Mouse (Mus musculus): ENCODE measurements around the gene Hp1bp3. TPM values are rescaled to one million over a fixed set of nuclear protein-coding genes. Genes with fewer than 3 reads are reported as not detected.

Gene Hp1bp3
- 171 and 179 TPM in 2 replicates for polyA plus RNA-seq (2012; rRNA removed)

DNA sequence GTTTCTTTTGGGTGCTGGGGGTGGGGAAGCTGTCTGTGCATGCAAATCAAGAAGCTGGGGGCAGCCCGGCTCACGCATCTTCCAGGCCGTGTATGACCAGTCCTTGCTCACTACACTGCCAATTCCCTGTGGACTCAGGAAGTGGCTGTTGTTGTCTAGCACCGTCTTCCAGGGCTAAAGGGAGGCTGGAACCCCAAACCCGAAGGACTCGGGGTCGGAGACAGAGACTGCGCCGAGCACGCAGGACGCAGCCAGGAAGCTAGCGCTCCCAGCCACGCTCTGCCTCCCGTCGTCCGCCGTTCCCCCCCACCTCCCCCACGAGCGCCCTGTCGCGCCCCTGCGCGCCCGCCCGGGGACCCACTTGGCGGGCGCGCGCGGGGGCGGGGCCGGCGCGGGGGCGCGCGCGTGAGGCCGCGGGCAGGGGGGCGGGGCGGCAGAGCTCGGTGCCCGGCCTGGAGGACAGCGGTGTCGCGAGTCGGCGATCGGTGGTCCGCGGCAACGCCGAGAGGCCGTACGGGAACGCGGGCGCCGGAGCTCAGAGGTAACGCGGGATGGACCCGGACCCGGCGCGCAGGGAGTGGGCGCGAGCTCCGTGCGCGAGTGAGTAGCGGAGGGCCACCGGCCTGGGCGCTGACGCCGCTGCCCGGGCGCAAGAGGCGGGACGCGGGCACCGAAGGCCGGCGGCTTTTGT, at the start of gene Hp1bp3:
Hp1bp3 (plus strand) TSS at position 97 of the 691 bp plus-strand sequence.
- peak in 1 of 2 experiments; percentile 74 for DNase-seq (ENCODE audit: extremely low spot score in 1 of 2, low spot score in 1 of 2)

DNA sequence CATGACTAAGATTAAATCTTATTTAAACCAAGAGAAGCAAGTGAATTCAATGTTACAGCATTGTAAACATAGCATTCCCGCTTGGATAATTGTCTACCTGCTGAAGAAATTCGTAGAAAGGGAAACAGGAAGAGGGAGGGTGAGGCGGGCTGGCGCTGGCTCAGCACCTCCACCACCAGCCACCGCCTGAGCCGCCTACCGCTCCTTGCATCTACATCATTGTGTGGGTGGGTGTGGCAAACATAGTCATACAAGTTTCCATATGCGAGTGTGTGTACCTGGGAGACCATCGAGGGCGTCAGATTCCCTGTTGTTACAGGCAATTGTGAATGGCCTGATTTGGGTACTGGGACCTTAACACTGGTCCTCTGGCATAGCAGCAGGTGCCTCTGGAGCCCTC, 49.6 kb upstream of the Hp1bp3 start:
- DNase-seq (ENCODE audit: extremely low spot score in 1 of 2, low spot score in 1 of 2), result peak; percentile 34 to 68

DNA sequence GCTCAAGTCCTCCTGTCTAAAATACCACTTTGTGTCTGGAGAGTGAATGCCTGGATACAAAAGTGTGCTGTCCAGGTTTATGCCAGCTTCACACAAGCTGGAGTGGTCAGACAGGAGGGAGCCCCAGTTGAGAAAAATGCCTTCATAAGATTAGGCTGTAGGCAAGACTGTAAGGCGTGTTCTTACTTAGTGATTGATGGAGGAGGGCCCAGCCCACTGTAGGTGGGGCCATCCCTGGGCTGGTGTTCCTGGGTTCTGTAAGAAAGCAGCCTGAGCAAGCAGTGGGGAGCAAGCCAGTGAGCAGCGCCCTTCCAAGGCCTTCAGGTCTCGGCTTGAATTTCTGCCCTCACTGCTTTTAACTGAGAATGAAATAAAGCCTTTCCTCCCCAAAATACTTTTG, 47.9 kb upstream of the Hp1bp3 start:
- no peak for DNase-seq (ENCODE audit: extremely low spot score in 1 of 2, low spot score in 1 of 2)

DNA sequence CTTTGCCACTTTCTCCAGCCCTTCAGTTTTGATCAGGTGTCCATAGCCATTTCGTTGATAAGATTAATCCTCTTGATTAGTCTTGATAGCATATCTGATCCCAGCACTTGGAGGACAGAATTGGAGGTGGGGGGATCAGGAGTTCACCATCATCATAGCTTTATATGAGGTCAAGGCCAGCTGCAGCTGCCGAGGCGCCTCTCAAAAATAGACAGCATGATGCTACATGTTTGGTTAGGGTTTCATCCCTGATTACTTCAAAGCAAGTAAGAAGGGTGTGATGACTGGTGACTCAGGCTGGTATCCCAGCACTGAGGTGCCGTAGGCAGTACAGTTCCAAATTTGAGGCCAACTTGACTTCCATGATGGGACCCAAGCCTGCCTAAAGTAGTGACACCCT, 46.7 kb upstream of the Hp1bp3 start:
- no peak for DNase-seq (ENCODE audit: extremely low spot score in 1 of 2, low spot score in 1 of 2)

DNA sequence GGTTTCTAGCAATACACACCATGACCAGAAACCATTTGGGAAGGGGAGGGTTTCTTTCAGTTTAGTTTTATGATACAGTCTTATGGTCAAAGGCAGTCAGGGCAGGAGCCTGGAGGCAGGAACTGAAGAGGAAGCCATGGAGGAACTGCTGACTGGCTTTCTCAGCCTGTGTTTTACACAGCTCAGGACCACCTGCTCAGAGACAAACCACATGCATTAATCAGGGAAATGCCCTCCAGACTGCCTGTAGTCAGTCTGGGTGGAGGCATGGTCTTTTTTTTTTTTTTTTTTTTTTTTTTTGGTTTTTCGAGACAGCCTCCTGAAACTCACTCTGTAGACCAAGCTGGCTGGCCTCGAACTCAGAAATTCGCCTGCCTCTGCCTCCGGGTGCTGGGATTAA, 43.4 kb upstream of the Hp1bp3 start:
- no peak for DNase-seq (ENCODE audit: extremely low spot score in 1 of 2, low spot score in 1 of 2)

DNA sequence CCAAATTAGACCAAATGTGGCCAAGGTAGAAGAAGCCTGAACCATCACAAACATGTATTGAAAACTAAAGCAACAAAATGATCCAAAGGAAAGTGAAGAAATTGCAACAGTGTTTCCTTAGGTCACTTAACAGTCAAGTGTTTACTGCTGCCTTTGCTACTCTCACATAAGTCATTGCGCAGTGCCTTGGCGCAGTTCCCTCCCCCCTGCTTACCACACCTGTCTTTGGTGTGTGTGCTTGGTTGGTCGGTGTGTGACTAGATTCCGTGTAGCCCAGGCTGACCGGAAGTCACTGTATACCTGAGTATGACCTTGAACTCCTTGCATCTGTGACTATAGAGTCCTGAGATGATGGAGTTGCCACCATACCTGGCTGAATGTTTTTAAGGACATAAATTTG, 36.7 kb upstream of the Hp1bp3 start:
- DNase-seq (ENCODE audit: extremely low spot score in 1 of 2, low spot score in 1 of 2), result no peak

DNA sequence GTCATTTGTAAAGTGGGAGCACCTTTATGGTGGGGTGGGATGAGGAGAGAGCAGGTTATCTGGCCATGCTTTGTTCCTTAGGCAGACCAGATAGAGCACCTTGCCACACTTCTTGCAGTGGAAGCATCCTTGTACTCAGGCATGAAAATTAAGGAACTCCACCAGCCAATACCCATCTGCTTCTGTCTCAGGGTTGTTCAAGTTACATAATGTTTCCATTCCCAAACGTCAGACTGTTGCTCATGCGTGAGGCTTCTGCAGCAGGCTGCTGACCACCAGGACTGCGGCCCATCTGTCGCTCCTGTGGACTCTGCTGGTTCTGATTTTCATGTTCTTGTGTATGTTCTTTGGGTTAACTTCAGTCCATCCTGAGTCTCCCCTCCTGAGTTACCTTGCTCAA, 35.4 kb upstream of the Hp1bp3 start:
- peak in 1 of 2 experiments; percentile 33 for DNase-seq (ENCODE audit: extremely low spot score in 1 of 2, low spot score in 1 of 2)

DNA sequence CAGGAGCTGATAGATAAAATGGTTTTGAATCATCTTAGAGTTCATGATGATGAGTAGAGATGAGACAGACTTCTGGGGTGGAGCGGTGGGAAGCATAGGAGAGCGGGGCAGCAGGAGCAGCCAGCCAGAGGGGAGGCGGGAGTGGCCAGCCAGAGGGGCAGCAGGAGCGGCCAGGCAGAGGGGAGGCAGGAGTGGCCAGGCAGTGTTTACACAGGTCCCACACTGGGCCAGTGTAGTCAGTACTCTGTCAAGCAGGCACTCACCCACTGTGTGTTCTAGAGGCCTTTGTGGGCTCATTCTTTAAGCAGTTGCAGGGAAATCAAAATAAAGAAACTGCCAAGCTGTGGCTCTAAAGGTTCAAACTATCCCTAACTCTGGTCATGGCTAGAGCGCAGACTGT, 32.0 kb upstream of the Hp1bp3 start:
- DNase-seq (ENCODE audit: extremely low spot score in 1 of 2, low spot score in 1 of 2), result no peak

DNA sequence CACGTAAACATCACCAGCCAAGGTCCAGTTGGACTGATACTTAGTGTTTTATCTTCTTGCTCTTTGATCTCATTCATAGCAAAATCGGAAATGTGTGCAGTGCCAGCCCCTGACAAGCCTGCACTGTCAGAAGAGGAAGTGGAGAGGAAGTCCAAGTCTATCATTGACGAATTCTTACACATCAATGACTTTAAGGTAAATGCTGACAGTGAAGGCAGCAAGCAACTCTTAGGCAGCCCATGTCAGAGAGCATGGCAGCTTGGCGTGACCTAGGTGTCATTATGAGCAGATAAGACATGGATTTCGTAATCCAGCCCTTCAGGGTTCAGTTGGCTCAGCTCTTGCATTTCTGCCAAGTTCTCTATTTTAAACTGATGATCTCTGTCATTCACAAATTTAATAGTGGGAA, 31.5 kb upstream of the Hp1bp3 start:
- DNase-seq (ENCODE audit: extremely low spot score in 1 of 2, low spot score in 1 of 2), result no peak

DNA sequence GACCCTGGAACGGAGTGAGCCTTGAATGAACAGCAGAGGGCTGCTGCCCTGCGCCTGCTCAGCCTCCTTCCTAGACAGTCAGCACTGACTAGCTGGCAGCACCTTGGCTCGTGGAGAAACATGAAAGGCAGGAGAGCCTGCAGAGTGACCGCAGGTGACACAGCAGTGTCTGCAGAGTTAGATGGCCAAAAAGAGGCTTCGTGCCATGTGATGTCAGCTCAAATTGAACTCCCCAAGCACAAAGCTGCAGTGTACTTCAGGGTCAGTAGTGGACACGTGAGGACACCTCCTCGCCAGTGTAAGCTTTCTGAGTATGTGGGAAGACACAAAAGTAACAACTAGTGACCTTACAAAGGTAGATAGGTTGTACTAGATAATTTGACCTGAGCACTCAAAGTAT, 30.1 kb upstream of the Hp1bp3 start:
- no peak for DNase-seq (ENCODE audit: extremely low spot score in 1 of 2, low spot score in 1 of 2)

DNA sequence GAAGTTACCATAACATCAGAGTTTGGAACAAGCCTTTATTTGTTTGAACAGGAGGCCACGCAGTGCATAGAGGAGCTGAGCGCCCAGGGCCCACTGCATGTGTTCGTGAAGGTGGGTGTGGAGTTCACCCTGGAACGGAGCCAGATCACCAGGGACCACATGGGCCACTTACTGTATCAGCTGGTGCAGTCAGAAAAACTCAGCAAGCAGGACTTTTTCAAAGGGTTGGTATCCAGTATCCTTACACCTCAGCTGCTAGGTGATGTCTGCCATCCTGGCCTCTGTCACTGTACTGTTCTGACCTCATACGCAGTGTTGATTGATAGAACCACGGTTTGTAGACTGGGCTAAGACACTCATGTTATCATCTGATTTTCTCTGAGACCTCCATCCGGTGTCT, 28.1 kb upstream of the Hp1bp3 start:
- DNase-seq (ENCODE audit: extremely low spot score in 1 of 2, low spot score in 1 of 2), result no peak

DNA sequence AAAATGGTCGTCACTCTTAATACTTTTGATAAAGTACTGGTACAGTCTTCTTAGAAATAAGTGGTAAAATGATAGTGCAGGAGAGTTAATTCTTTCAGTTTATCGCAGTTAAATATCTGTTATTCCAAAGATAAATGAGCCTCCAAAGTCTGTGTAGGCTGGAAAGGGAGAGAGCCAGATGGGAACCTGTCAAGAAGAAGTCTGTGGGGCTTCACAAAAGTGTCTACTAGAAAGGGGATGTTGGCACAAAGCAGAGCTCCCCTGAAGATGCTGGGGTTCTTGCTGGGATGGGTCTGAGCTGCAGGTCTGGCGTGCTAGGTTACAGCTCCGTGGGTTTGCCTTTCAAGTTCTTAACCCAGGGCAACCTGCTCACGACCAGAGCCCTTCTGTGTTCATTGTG, 23.5 kb upstream of the Hp1bp3 start:
- DNase-seq (ENCODE audit: extremely low spot score in 1 of 2, low spot score in 1 of 2), result peak in 1 of 2 experiments; percentile 42

DNA sequence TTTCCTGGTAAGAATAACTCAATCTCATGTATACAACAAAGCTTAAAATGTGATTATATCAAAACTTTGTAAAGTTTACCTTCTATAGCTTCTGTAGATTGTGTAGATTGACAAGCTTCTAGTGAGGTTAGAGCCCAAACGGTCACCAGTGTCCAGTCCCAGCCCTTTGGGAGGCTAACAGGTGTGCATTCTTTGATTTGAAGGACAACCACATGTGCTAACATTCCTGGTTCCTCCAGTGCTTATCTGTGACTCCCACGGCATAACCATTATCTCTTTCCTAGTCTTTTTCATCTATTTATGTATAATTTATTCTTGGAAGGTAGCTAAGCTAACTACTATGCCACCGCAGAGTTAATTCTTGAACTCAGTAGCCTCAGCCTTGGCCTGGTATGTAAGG, 15.3 kb upstream of the Hp1bp3 start:
- no peak for DNase-seq (ENCODE audit: extremely low spot score in 1 of 2, low spot score in 1 of 2)

DNA sequence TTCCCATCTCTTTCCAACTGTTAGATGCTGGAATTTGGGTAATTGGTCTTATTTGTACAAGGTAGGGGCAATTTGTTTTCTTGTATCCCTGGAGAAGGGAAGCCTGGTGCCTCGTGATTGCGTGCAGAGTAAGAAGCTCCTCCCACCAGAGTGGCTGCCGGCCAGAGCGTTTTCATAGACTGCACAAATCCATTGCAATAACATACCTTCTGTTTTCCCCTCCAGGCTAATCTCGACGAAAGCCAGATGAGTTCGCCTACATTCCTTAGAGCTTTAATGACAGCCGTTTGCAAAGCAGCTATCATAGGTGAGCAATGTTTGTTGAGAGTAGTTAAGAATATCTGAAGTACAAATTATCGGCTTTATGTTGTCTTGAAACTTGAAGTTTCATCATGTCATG, 14.4 kb upstream of the Hp1bp3 start:
- DNase-seq (ENCODE audit: extremely low spot score in 1 of 2, low spot score in 1 of 2), result no peak

DNA sequence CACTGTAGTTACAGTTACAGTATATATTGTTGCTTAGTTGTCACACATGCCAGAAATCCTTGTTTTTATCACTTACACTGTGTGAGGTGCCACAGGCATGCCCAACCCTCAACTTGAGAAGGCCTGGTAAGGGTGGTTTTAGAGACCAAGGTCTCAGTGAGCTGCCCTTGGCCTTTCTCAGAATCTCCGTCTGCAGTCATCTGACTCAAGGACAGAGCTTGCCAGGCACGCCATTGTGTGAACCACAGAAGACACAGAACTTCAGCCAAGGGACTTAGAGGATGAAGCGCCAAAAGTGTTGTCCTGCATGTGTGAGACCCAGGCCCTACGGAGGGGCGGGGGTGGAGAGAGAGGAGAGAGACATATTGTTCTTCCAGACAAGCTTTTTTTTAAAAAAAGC, 6.0 kb upstream of the Hp1bp3 start:
- no peak for DNase-seq (ENCODE audit: extremely low spot score in 1 of 2, low spot score in 1 of 2)

DNA sequence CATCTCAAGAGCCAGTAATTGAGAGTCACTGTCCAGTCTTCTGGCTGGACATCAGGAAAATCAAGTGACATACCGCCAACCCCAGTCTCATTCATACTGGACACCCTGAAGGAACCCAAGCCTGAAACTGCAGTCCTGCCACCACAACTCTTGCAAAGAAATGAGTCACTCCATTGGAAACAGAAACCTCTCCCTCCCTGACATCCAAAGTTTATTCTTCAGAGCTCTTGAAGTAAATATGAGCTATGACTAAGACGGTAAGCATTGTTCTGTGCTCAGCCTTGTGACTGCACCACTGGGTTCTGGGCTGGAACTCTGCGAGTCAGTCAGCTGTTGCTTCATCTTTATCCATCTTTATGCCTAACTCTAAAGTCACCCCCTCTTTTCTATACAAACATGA, 2.2 kb upstream of the Hp1bp3 start:
- DNase-seq (ENCODE audit: extremely low spot score in 1 of 2, low spot score in 1 of 2), result no peak

DNA sequence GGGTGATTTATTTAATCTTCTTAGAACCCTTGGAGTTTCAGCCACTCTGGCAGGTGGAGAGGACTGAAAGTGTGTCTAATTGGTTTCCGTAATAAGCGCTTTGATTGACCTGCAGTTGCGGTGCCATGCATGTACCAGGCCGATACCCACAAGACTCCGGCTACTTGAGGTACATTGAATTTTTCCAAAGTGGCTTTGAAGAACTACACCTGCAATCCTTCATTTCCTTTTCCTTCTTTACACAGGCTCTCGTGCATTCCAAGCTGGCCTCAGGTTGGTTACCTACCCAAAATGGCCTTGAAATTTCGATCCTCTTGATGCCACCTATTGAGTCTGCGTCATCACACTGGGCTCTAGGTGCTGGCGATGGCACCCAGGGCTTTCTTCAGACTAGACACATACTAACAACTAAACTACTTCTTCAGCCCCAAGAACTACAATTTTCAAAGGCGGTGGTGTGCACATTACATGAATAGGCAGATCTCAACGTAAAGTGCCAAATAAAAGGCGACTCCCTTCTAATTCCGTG, 361 bp upstream of the Hp1bp3 start:
- no peak for DNase-seq (ENCODE audit: extremely low spot score in 1 of 2, low spot score in 1 of 2)

DNA sequence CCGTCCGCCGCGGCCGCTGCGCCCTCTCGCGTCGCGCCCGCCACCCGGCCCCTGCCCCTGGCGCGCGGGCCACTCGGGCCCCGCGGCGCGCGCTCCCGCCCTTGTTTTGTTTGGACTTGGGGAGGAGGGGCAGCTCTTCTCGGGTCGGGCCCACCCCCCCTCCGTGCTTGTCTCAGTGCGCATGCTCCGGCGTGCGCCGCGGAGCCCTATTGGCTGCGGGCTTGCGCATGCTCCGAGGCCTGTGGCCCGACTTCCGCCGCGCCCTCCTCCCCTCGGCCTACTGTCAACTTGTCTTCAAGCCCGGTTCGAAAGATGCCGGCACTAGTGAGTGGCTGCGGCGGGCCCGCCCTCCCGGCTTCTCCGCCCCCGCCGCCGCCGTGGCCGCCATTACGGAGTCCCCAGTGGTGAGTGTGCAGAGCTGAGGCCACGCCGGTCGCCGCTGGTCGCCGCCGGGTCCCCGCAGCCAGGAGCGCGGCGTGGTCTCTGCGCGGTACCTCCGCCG, 846 bp downstream of the Hp1bp3 start:
- DNase-seq (ENCODE audit: extremely low spot score in 1 of 2, low spot score in 1 of 2), result peak; percentile 97 to 98

DNA sequence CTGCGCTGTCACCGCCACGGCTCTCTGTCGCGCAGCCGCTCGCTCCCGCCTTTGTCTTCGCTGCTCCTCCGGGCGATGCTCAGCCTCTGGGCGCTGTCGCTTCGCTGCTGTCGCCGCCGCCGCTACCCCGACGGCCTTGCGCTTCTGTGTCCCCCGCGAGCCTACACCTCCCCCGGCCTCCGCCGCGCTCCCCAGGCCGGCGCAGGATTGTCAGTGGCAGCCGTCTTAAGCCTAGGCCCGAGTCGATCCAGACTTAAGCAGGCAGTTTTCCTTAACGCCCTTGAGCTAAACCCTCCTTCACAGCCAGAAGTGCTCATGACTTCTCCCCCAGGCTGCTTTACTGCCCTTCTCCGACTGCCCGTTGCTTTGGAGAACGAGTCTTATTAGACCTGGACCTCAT, 1.3 kb downstream of the Hp1bp3 start:
- DNase-seq (ENCODE audit: extremely low spot score in 1 of 2, low spot score in 1 of 2), result peak in 1 of 2 experiments; percentile 36

DNA sequence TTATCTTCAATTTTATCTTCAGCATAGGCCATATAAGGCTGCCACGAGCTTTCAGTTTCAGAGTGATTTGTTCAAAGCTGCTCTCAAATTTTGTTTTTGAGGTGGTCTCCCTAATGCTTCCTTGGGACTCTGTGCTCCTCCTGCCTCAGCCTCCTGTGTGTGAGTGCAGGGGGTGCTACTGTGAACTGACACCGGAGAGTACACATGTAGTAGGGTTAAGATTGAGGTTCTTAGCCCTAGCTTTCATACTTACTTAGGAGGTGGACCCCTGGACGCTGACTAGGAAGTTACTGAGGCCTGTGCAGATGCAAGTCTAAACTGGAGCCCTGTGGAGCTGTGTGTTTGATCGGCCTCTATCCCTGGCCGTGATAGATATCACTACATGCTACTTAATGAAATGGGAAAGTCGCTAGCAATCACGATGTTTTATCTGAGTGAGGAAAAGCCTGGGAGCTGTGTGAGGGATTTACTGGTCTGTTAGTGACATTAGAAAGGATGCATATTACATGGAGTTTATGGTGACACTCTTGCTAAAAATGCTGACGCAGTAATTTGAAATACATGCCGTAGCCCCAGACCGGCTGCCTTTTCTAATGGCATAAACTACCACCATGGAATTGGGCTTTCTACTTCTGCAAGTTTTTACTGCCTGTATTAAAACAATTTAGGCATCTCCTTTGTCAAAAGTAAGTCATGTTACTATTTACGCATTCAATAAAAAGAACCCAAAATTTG, 2.0 kb downstream of the Hp1bp3 start:
- DNase-seq (ENCODE audit: extremely low spot score in 1 of 2, low spot score in 1 of 2), result no peak

DNA sequence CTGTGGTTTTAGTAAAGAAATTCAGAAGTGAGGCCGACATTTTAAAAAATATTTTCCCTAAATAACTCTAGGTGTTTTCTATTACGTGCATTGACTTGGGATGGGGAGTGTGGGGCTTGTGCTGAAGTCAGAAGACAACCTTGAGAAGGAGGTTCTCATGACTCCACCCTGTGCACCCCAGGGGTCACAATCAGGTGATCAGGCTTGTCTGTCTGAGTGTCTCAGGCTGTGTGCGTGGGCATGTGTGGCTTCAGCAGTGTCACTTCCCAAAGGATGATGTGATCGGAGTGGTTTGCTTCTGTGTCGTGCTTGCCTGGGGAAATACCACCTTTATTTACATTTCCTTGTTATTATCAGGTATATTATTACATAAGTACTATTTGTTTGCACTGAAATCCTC, 3.2 kb downstream of the Hp1bp3 start:
- DNase-seq (ENCODE audit: extremely low spot score in 1 of 2, low spot score in 1 of 2), result no peak

DNA sequence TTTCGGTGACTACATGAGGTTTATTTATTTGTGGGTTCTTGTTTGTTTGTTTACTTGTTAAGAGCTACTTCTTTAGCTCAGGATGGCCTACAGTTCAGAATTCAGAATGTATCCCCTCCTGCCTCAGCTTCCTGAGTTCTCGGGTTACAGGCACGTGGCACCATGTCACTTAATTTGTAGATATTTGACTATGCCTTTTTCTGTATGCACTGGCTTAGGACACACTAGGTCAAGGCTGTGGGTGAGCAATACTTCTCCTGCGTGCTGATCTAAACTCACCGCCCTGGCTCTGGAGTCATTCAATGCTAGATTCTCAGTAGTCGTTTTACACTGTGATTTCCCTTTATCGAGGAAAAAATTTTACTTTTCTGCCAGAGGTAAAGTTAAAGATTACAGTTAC, 4.7 kb downstream of the Hp1bp3 start:
- no peak for DNase-seq (ENCODE audit: extremely low spot score in 1 of 2, low spot score in 1 of 2)
